Mouse (Mus musculus) lung, embryonic 16.5 days (tissue): ENCODE results near the gene Klf3. TPM values are rescaled to one million over a fixed set of nuclear protein-coding genes. Genes with fewer than 3 reads are reported as not detected.

Experiments used
- ATAC-seq: fragments of 200-750 bp; cut with Nextera tagmentation; 2 replicates; pipeline ENCODE4 v1.8.0; 2017; ENCODE audit warnings: low read depth, mild to moderate bottlenecking, moderate library complexity
- H3K27ac ChIP-seq: fragments of 300-500 bp; sonication (generic); 2 replicates; pipeline ENCODE4 v1.5.1; 2014; ENCODE audit warnings: mild to moderate bottlenecking, control low read depth, low read length
- H3K27me3 ChIP-seq: fragments of 300-500 bp; sonication (generic); 2 replicates; pipeline ENCODE4 v1.6.1; 2014; ENCODE audit warnings: low read depth, low read length, mixed read lengths; ENCODE audit not compliant: control insufficient read depth, insufficient read depth
- H3K36me3 ChIP-seq: fragments of 300-500 bp; sonication (generic); 2 replicates; pipeline ENCODE4 v1.6.1; 2014; ENCODE audit warnings: low read length; ENCODE audit not compliant: control insufficient read depth, insufficient read depth
- H3K4me1 ChIP-seq: fragments of 300-500 bp; sonication (generic); replicated peaks from 2 replicates; pipeline ENCODE4 v1.6.1; 2014; ENCODE audit warnings: low read length, mixed read lengths; ENCODE audit not compliant: control insufficient read depth, insufficient read depth
- H3K4me2 ChIP-seq: fragments of 300-500 bp; sonication (generic); 2 replicates; pipeline ENCODE4 v1.6.1; 2014; ENCODE audit warnings: low read depth, low read length, control low read depth
- H3K4me3 ChIP-seq: fragments of 300-500 bp; sonication (generic); 2 replicates; pipeline ENCODE4 v1.5.1; 2014; ENCODE audit warnings: mild to moderate bottlenecking, low read length, control low read depth
- H3K9ac ChIP-seq: fragments of 300-500 bp; sonication (generic); 2 replicates; pipeline ENCODE4 v1.6.1; 2014; ENCODE audit warnings: low read length, control low read depth
- H3K9me3 ChIP-seq: fragments of 300-500 bp; sonication (generic); 2 replicates; pipeline ENCODE4 v1.6.1; 2016; ENCODE audit warnings: low read length; ENCODE audit not compliant: control insufficient read depth
- WGBS: fragments of 180-500 bp; shearing (Covaris S2); extraction: QIAGEN DNeasy Blood & Tissue Kit; methylation state at CpG from one replicate; pipeline ENCODE4 v1.1.7; 2014; 5-methylcytosine and 5-hydroxymethylcytosine counted together
- polyA plus RNA-seq: library from polyadenylated mRNA; unstranded; fragments of >200 nt; fragmentation: Nextera tagmentation; extraction: Ambion mirVana; gene quantifications from 2 replicates; pipeline ENCODE4 v1.2.1, GENCODE M21; 2015

Gene Klf3
- polyA plus RNA-seq, 1 experiment from 2014 or later = 61.5 TPM

DNA sequence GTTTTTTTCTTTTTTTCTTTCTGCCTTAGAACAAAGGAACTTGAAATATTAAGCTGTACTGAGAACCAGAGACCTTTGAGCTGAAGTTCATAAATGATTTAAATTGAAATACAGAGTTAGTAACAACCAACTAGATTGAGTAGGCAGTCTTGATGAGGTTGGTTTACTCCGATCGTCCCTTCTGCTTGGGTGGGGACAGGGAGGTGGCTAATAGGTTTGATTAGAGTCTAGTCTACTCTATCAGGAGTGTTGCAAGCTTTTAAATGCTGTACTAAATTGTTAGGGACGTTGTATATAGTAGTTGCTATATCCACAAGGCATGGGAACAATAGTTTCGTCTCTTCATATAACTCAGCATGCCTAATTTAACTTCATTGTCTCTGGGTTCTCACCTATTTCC is 4.4 kb downstream of the Klf3 start:
- no peak for ATAC-seq
- H3K36me3 ChIP-seq = no peaks in the 10 kb centered on the region
- H3K4me1 ChIP-seq = peaks cover 67% of the 10 kb centered on the region
- peak overlapping the region; percentile 58 for H3K27ac ChIP-seq
- H3K4me2 ChIP-seq = peak overlapping the region; percentile 49
- peak overlapping the region; percentile 58 for H3K9ac ChIP-seq
- H3K4me3 ChIP-seq = peak overlapping the region; percentile 28; the same call in 1 of the 2 replicates
- whole genome bisulfite sequencing = 42% methylated on average over 4 of the region's 4 CpGs
- H3K27me3 ChIP-seq = no peaks in the 10 kb centered on the region
- no peaks in the 10 kb centered on the region for H3K9me3 ChIP-seq

GRCm38 (mm10) chr5:64808106-64809010 is 5.2 kb downstream of the Klf3 start:
- Histone ChIP-seq H3K36me3 (no peaks in the 10 kb centered on the region), H3K9me3 (no peaks in the 10 kb centered on the region), H3K4me2 (peak overlapping the region; percentile 49), H3K27me3 (no peaks in the 10 kb centered on the region), H3K4me1 (peaks cover 74% of the 10 kb centered on the region), H3K4me3 (peak overlapping the region; percentile 28), H3K27ac (peak overlapping the region; percentile 58), H3K9ac (peak overlapping the region; percentile 58)
- ATAC-seq = no peak
- WGBS = 42% methylated on average over 24 of the region's 24 CpGs

DNA sequence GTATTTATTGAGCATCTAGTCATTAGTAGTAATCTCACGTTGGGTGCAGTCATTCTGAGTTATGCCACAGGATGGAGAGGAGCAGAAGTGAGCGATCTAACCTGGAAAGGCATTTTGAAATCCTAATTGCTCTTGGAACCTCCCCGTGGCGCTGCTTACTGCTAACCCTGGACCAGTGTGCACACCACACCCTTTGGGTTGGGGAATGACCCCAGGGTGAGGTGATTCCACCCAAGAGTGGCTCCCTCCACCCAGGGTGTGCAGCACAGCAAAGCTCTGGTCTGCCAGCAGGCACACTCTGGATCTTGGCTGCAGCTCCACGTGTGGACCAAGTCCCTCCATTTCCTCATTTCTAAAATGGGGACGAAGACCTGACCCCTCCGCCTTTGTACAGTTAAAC is 6.1 kb downstream of the Klf3 start:
- peaks cover 78% of the 10 kb centered on the region for H3K4me1 ChIP-seq

GRCm38 (mm10) chr5:64809864-64810263 is 6.7 kb downstream of the Klf3 start:
- no peaks in the 10 kb centered on the region for H3K9me3 ChIP-seq
- WGBS = 66% methylated on average over 11 of the region's 11 CpGs
- peak overlapping the region; percentile 98 for H3K27ac ChIP-seq
- no peaks in the 10 kb centered on the region for H3K36me3 ChIP-seq
- H3K4me3 ChIP-seq = no peak overlapping the region
- H3K9ac ChIP-seq = no peak overlapping the region
- peak overlapping the region; percentile 65; the same call in 1 of the 2 replicates for H3K4me2 ChIP-seq
- no peak for ATAC-seq
- H3K27me3 ChIP-seq = no peaks in the 10 kb centered on the region
- peaks cover 78% of the 10 kb centered on the region for H3K4me1 ChIP-seq

More for the DNA sequence above, 6.1 kb downstream of the Klf3 start:
- Histone ChIP-seq H3K4me3 (no peak overlapping the region), H3K9me3 (no peaks in the 10 kb centered on the region), H3K9ac (no peak overlapping the region), H3K36me3 (no peaks in the 10 kb centered on the region), H3K27ac (peak overlapping the region; percentile 47; the same call in 1 of the 2 replicates), H3K4me2 (no peak overlapping the region), H3K27me3 (no peaks in the 10 kb centered on the region)
- WGBS = 74% methylated on average over 7 of the region's 7 CpGs
- no peak for ATAC-seq

- ATAC-seq = peak; percentile 24
- Histone ChIP-seq H3K9me3 (no peaks in the 10 kb centered on the region), H3K36me3 (no peaks in the 10 kb centered on the region), H3K4me1 (peaks cover 78% of the 10 kb centered on the region), H3K27me3 (no peaks in the 10 kb centered on the region), H3K9ac (peak overlapping the region; percentile 68), H3K4me2 (peak overlapping the region; percentile 65), H3K27ac (peak overlapping the region; percentile 98), H3K4me3 (peak overlapping the region; percentile 35)
- WGBS = 5% methylated on average over 8 of the region's 9 CpGs
These were observed 7.8 kb downstream of the Klf3 start for GRCm38 (mm10) chr5:64810860-64811499.

DNA sequence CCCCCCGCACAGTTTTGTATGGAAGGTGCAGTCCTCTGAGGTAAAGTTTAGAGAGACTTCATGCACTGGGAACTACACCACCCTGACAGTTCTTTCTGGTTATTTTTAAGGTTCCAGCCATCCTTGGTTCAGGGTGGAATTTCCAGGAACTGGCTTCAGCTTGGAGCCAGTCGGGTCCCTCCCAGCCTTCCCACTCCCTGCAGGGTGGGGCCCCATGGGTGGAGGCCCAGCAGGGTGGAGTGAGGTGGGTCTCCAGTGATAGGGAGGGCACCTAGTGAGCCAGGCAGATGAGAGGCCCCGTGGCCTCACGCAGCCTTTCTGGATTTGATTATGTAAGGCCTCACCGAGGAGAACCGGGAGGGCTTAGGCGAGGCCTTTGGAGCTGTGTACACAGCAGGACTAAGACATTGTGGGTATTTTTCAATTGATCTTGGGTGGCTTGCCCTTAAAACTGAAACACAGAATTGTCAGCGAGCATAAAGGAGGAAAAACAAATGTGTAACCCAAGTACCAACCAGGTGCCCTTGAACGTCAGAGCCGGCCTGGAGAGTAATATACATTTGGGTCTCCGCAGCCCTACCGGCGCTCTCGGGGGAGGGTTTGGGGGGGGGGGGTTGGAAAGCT is 8.4 kb downstream of the Klf3 start:
- Histone ChIP-seq H3K36me3 (no peaks in the 10 kb centered on the region), H3K4me2 (peak overlapping the region; percentile 65), H3K27me3 (no peaks in the 10 kb centered on the region), H3K9me3 (no peaks in the 10 kb centered on the region), H3K4me1 (peaks cover 74% of the 10 kb centered on the region), H3K27ac (peak overlapping the region; percentile 98), H3K9ac (peak overlapping the region; percentile 68), H3K4me3 (peak overlapping the region; percentile 35)
- 7% methylated on average over 14 of the region's 14 CpGs for WGBS
- ATAC-seq = peak; percentile 59

DNA sequence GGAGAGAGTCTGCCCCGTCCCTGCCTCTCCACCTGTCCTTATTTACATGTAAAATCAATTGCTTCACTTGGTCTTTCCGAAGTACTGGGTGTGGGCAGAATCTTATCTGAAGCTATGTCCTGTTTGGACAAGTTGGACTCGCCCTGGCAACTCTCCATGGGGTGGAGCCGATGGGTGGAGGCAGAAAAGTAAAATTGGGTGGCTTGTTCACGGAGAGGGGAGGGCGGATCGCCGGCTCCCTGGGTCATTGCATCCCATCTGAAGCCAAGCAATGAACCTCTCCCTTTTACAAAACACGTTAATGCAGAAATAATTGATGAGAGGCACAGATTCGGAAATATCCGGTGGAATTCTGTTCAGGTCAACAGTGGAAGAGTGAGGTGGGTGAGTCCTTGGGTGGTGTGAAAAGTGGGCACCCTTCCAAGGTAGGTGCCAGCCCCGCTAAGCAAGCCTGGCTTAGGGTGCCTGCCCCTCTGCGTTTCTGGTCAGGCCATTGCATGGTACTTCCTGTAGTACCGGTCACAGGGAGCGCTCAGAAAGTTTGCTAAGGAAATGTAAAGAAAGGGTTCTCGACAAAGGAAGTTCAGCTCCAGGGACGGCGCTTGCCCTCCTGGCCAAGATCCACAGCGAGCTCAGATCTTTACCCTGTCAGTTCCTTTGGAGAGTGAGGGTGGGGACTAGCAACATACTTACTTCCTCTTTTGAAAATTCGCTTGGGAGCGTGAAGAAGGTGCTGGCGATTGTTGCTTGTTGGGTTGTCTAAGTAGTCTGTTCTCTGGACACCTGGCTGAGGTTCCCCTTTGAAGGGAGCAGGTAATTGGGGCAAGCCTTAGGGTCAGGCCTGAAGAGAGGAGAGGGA is 9.2 kb downstream of the Klf3 start:
- Histone ChIP-seq H3K4me2 (peak overlapping the region; percentile 65), H3K4me3 (peak overlapping the region; percentile 35), H3K27ac (peak overlapping the region; percentile 98), H3K36me3 (peaks cover 3% of the 10 kb centered on the region; the same call in 1 of the 2 replicates), H3K9ac (peak overlapping the region; percentile 68), H3K9me3 (no peaks in the 10 kb centered on the region), H3K4me1 (peaks cover 75% of the 10 kb centered on the region), H3K27me3 (no peaks in the 10 kb centered on the region)
- WGBS = 5% methylated on average over 22 of the region's 22 CpGs
- peak; percentile 42 for ATAC-seq

- Histone ChIP-seq H3K9ac (peak overlapping the region; percentile 68), H3K9me3 (no peaks in the 10 kb centered on the region), H3K27ac (peak overlapping the region; percentile 98), H3K4me3 (peak overlapping the region; percentile 35), H3K4me1 (peaks cover 71% of the 10 kb centered on the region), H3K27me3 (no peaks in the 10 kb centered on the region), H3K4me2 (peak overlapping the region; percentile 65), H3K36me3 (peaks cover 5% of the 10 kb centered on the region; the same call in 1 of the 2 replicates)
- WGBS = 19% methylated on average over 4 of the region's 4 CpGs
- ATAC-seq = no peak
These were observed 9.8 kb downstream of the Klf3 start for GRCm38 (mm10) chr5:64812983-64813304.
